In genomic region chr19:7311306-7311705, GRCm38 (mm10) we compare ENCODE assay signal across 8 mouse cellular contexts. TPM values are rescaled to one million over a fixed set of nuclear protein-coding genes. Genes with fewer than 3 reads are reported as not detected.
DNase-seq lines count a peak whose midpoint lies in the region; ATAC-seq and TF ChIP-seq lines count a peak whose summit lies in the region.

No protein-coding gene starts in this region.

- TF ChIP-seq POLR2A in MEL (IDR thresholded peaks at IDR 0.05; ENCODE audit: control insufficient read depth in 1 of 2, insufficient read depth in 1 of 2, low read depth in 1 of 2, low read length in 2 of 2, poor library complexity in 1 of 2), result no peak

- no peaks in the 10 kb centered on the region for H3K27me3 ChIP-seq in MEL (ENCODE audit: control insufficient read depth in 1 of 2, insufficient read depth in 2 of 2, low read length in 2 of 2)
- H3K27me3 ChIP-seq in forebrain, embryonic 13.5 days, result no peaks in the 10 kb centered on the region
- H3K27me3 ChIP-seq in limb, embryonic 13.5 days, result no peaks in the 10 kb centered on the region

- H3K9ac ChIP-seq in MEL (ENCODE audit: control insufficient read depth, low read depth, low read length, poor library complexity, severe bottlenecking), result no peak overlapping the region
- peak overlapping the region; percentile 27; the same call in 1 of the 2 replicates for H3K9ac ChIP-seq in forebrain, embryonic 13.5 days
- no peak overlapping the region for H3K9ac ChIP-seq in limb, embryonic 13.5 days

- H3K4me2 ChIP-seq in forebrain, embryonic 13.5 days, result no peak overlapping the region
- no peak overlapping the region for H3K4me2 ChIP-seq in limb, embryonic 13.5 days (replicated peaks)

- no peak for TF ChIP-seq RAD21 in MEL (IDR thresholded peaks at IDR 0.05; ENCODE audit: low read depth, low read length)

- no peak for ATAC-seq in forebrain, embryonic 13.5 days
- no peak for ATAC-seq in limb, embryonic 13.5 days (ENCODE audit: low FRiP score, low read depth)
- ATAC-seq in inflammation-experienced regulatory T-cells, adult 6 months, result no peak

- no peaks in the 10 kb centered on the region for H3K9me3 ChIP-seq in MEL (replicated peaks; ENCODE audit: insufficient read depth, low read length)
- no peaks in the 10 kb centered on the region for H3K9me3 ChIP-seq in forebrain, embryonic 13.5 days (replicated peaks)
- no peaks in the 10 kb centered on the region for H3K9me3 ChIP-seq in limb, embryonic 13.5 days

- H3K4me3 ChIP-seq in gastrocnemius, adult 2 months, result peak overlapping the region; percentile 22
- H3K4me3 ChIP-seq in MEL (ENCODE audit: control insufficient read depth in 1 of 2, insufficient read depth in 1 of 2, low read depth in 2 of 2, low read length in 2 of 2), result no peak overlapping the region
- no peak overlapping the region for H3K4me3 ChIP-seq in forebrain, embryonic 13.5 days
- H3K4me3 ChIP-seq in limb, embryonic 13.5 days, result no peak overlapping the region

- H3K36me3 ChIP-seq in MEL (ENCODE audit: control insufficient read depth in 1 of 2, insufficient read depth in 2 of 2, low read length in 2 of 2), result peaks cover 0 to 85% of the 10 kb centered on the region in 2 experiments; a peak in 2 of 4 replicates
- H3K36me3 ChIP-seq in forebrain, embryonic 13.5 days (ENCODE audit: poor library complexity, severe bottlenecking), result no peaks in the 10 kb centered on the region
- H3K36me3 ChIP-seq in limb, embryonic 13.5 days, result no peaks in the 10 kb centered on the region; the same call in 1 of the 2 replicates

- no peak for TF ChIP-seq EP300 in MEL (IDR thresholded peaks at IDR 0.05; ENCODE audit: low read depth in 1 of 2, low read length in 2 of 2)

- H3K4me1 ChIP-seq in MEL (ENCODE audit: control insufficient read depth in 1 of 2, insufficient read depth in 2 of 2, low read length in 2 of 2), result peaks cover 38 to 73% of the 10 kb centered on the region in 2 experiments
- peaks cover 66% of the 10 kb centered on the region for H3K4me1 ChIP-seq in forebrain, embryonic 13.5 days
- H3K4me1 ChIP-seq in limb, embryonic 13.5 days, result peaks cover 58% of the 10 kb centered on the region

- WGBS in forebrain, embryonic 13.5 days, result 49% methylated on average over 10 of the region's 10 CpGs
- 45% methylated on average over 10 of the region's 10 CpGs for WGBS in limb, embryonic 13.5 days

- peak overlapping the region; percentile 81 for H3K27ac ChIP-seq in gastrocnemius, adult 2 months
- H3K27ac ChIP-seq in MEL (ENCODE audit: control insufficient read depth, low read depth, low read length), result peak overlapping the region; percentile 11; the same call in 1 of the 2 replicates
- peak overlapping the region; percentile 44 for H3K27ac ChIP-seq in forebrain, embryonic 13.5 days
- H3K27ac ChIP-seq in limb, embryonic 13.5 days, result peak overlapping the region; percentile 39

- H3K79me2 ChIP-seq in MEL (ENCODE audit: control insufficient read depth, insufficient read depth, low read length, poor library complexity), result peaks cover 54% of the 10 kb centered on the region

- intact Hi-C loops in gastrocnemius, adult 2 months (cut with DNase I), result no loop called here

- no peak for TF ChIP-seq CTCF in gastrocnemius, adult 2 months (IDR thresholded peaks at IDR 0.05)
- TF ChIP-seq CTCF in MEL (IDR thresholded peaks at IDR 0.05 in 2 of 3, conservative IDR thresholded peaks at IDR 0.05 in 1 of 3; ENCODE audit: control insufficient read depth in 1 of 3, insufficient read depth in 1 of 3, low read depth in 2 of 3, low read length in 3 of 3, poor library complexity in 1 of 3, severe bottlenecking in 1 of 3), result no peak

- peak; percentile 42 for DNase-seq in gastrocnemius, adult 2 months
- no peak for DNase-seq in gastrocnemius, postnatal 10 days
- no peak for DNase-seq in MEL (ENCODE audit: low read depth, low spot score)
- no peak for DNase-seq in gastrocnemius, adult 8-10 months (ENCODE audit: low spot score in 2 of 2)
- no peak for DNase-seq in spleen, postnatal 14 days (ENCODE audit: low spot score in 2 of 2)

TF ChIP-seq in MEL, 35 proteins besides CTCF, POLR2A, EP300 and RAD21:
- TF ChIP-seq GATA1 (IDR thresholded peaks at IDR 0.05; ENCODE audit: low read depth, low read length) (no peak), ZC3H11A (IDR thresholded peaks at IDR 0.05; ENCODE audit: low read depth, low read length) (no peak), USF2 (IDR thresholded peaks at IDR 0.05; ENCODE audit: borderline replicate concordance in 1 of 2, insufficient read depth in 1 of 2, low read depth in 1 of 2, low read length in 2 of 2) (no peak), MAZ (IDR thresholded peaks at IDR 0.05; ENCODE audit: low read depth, low read length) (0 out of 2 replicates have a peak, but pooled peaks have one; percentile 8), USF1 (IDR thresholded peaks at IDR 0.05; ENCODE audit: low read depth, low read length) (no peak), HCFC1 (IDR thresholded peaks at IDR 0.05; ENCODE audit: low read depth, low read length) (no peak)

RNA-seq across cellular contexts. Expression of gene Mark2, which starts 30.4 kb away (rescaled TPM):
- total RNA-seq in gastrocnemius, adult 2 months (2021), result 10 to 100 TPM; 36.9 to 37.1 TPM
- total RNA-seq in gastrocnemius, postnatal 10 days (2021), result 10 to 100 TPM; 38.2 to 45.8 TPM
- total RNA-seq in MEL (2012; rRNA removed), result 34.6 and 36.1 TPM in 2 replicates
- polyA plus RNA-seq in MEL (2012; ENCODE audit: insufficient read depth in 1 of 2, insufficient read length in 2 of 2, low read depth in 1 of 2, low replicate concordance in 2 of 2, missing spikeins in 1 of 2), result 10 to 100 TPM in 1 of 2 experiments, not detected in 1; 72.4 TPM
- polyA plus RNA-seq in forebrain, embryonic 13.5 days (2015; fragmentation: Nextera tagmentation; extraction: Ambion mirVana), result 38.3 and 39.0 TPM in 2 replicates
- polyA plus RNA-seq in limb, embryonic 13.5 days (2015; fragmentation: Nextera tagmentation; extraction: Ambion mirVana), result 38.2 and 44.3 TPM in 2 replicates
- polyA plus RNA-seq in inflammation-experienced regulatory T-cells, adult 6 months (2017; shearing (Covaris generic)), result 10 to 100 TPM; 50.5 to 69.5 (median 57.4) TPM
- 10 to 100 TPM; 31.8 to 40.1 (median 35.2) TPM for total RNA-seq in gastrocnemius, adult 8-10 months (2022)

RNA-seq across cellular contexts. Expression of gene Rcor2, which starts 44.2 kb away (rescaled TPM):
- 1 to 10 TPM; 1.6 to 2.0 TPM for total RNA-seq in gastrocnemius, adult 2 months (2021)
- total RNA-seq in gastrocnemius, postnatal 10 days (2021), result 1 to 10 TPM; 8.2 to 9.1 TPM
- 31.4 and 33.7 TPM in 2 replicates for total RNA-seq in MEL (2012; rRNA removed)
- polyA plus RNA-seq in MEL (2012; ENCODE audit: insufficient read depth in 1 of 2, insufficient read length in 2 of 2, low read depth in 1 of 2, low replicate concordance in 2 of 2, missing spikeins in 1 of 2), result 10 to 100 TPM in 1 of 2 experiments, not detected in 1; 60.2 TPM
- 58.1 and 60.6 TPM in 2 replicates for polyA plus RNA-seq in forebrain, embryonic 13.5 days (2015; fragmentation: Nextera tagmentation; extraction: Ambion mirVana)
- 24.9 and 25.0 TPM in 2 replicates for polyA plus RNA-seq in limb, embryonic 13.5 days (2015; fragmentation: Nextera tagmentation; extraction: Ambion mirVana)
- polyA plus RNA-seq in inflammation-experienced regulatory T-cells, adult 6 months (2017; shearing (Covaris generic)), result not detected
- total RNA-seq in gastrocnemius, adult 8-10 months (2022), result 1 to 10 TPM; 1.8 to 4.2 (median 2.1) TPM

Comparison
In these comparisons a context has a peak if more than half of its experiments do, and no peak if none do; other contexts are left out.
1. H3K27ac ChIP-seq: peak in every context shown above with its lines; median percentile 81 in gastrocnemius, adult 2 months; 44 in forebrain, embryonic 13.5 days; 39 in limb, embryonic 13.5 days; 11 in MEL.